In the genomic region with DNA sequence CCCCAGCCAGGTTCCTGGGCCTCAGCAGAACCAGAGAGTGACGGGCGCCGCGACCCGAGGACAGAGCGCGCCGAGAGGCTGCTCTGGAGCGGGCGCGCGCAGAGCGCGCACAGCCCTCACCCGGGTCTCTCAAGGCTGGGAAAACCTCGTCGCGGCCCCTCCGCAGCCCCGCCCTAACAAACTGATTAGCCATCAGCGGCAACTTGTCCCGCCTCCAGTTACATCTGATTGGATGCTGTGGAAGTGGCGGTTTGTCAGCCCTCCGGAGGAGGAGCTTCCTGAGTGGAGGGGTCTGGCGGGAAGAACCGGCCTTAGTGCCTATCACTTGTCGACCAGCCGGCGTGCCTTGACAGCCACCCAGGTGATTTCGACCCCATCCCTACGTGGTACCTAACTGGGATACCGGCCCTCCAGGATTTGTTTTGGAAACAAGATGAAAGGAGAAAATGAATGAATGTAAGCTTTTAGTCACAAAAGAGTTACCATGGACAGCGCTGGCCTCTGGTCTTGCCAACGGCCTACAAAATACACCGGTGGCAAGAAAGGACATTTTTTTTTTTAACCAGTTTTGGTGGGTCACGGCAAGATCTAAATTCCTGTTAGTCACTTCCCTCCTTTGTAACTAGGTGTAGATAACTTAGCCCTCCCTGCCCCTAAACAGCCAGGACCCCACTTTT, we compare ENCODE assay signal across 8 mouse cellular contexts. TPM values are rescaled to one million over a fixed set of nuclear protein-coding genes. Genes with fewer than 3 reads are reported as not detected.
DNase-seq lines count a peak whose midpoint lies in the region; ATAC-seq lines count a peak whose summit lies in the region.

A gene (minus strand): TSS at position 148 of the 677 bp plus-strand sequence.

- H3K4me3 ChIP-seq in heart, embryonic 14.5 days (ENCODE audit: control insufficient read depth in 1 of 2, insufficient read depth in 1 of 2, low read depth in 1 of 2, low read length in 2 of 2), result peak within 1 kb of the TSS; percentile 44 to 62
- H3K4me3 ChIP-seq in liver, embryonic 12.5 days, result peak within 1 kb of the TSS; percentile 70

- 3% methylated on average over 36 of the region's 36 CpGs for WGBS in heart, embryonic 14.5 days
- WGBS in liver, embryonic 12.5 days (ENCODE audit: insufficient replicate concordance), result 4% methylated on average over 36 of the region's 36 CpGs

- peaks cover 36% of the 10 kb centered on the region for H3K36me3 ChIP-seq in heart, embryonic 14.5 days (ENCODE audit: control insufficient read depth, insufficient read depth, low read length)
- H3K36me3 ChIP-seq in liver, embryonic 12.5 days, result peaks cover 55% of the 10 kb centered on the region
- H3K36me3 ChIP-seq in splenic B cell, adult 2 months (ENCODE audit: control insufficient read depth, insufficient read depth, low read length, poor library complexity, severe bottlenecking), result peaks cover 6% of the 10 kb centered on the region

- H3K4me2 ChIP-seq in heart, embryonic 14.5 days (ENCODE audit: low read length), result peak within 1 kb of the TSS; percentile 93
- H3K4me2 ChIP-seq in liver, embryonic 12.5 days, result peak within 1 kb of the TSS; percentile 96

- ATAC-seq in heart, embryonic 14.5 days (ENCODE audit: insufficient number of reproducible peaks, insufficient read depth, low FRiP score, low read depth), result peak; percentile 87
- ATAC-seq in liver, embryonic 12.5 days, result peak; percentile 93

- H3K4me1 ChIP-seq in heart, embryonic 14.5 days (ENCODE audit: control insufficient read depth in 2 of 2, insufficient read depth in 2 of 2, low read length in 2 of 2), result peaks cover 9 to 17% of the 10 kb centered on the region in 2 experiments
- H3K4me1 ChIP-seq in liver, embryonic 12.5 days, result peaks cover 29% of the 10 kb centered on the region

- H3K9ac ChIP-seq in heart, embryonic 14.5 days (ENCODE audit: low read length), result peak within 1 kb of the TSS; percentile 86
- H3K9ac ChIP-seq in liver, embryonic 12.5 days, result peak within 1 kb of the TSS; percentile 91

- no peaks in the 10 kb centered on the region for H3K9me3 ChIP-seq in heart, embryonic 14.5 days (ENCODE audit: control insufficient read depth, low read length)
- no peaks in the 10 kb centered on the region for H3K9me3 ChIP-seq in liver, embryonic 12.5 days (replicated peaks)

- no peaks in the 10 kb centered on the region for H3K27me3 ChIP-seq in heart, embryonic 14.5 days (ENCODE audit: control insufficient read depth, insufficient read depth, low read length)
- no peaks in the 10 kb centered on the region for H3K27me3 ChIP-seq in liver, embryonic 12.5 days (replicated peaks)
- H3K27me3 ChIP-seq in splenic B cell, adult 2 months (ENCODE audit: control insufficient read depth, insufficient read depth, low read length, poor library complexity, severe bottlenecking), result no peaks in the 10 kb centered on the region

- peak within 1 kb of the TSS in 1 of 2 experiments; percentile 60; a peak in 2 of 4 replicates for H3K27ac ChIP-seq in heart, embryonic 14.5 days (replicated peaks in 1 of 2; ENCODE audit: control insufficient read depth in 1 of 2, insufficient read depth in 1 of 2, low read depth in 2 of 2, low read length in 2 of 2)
- H3K27ac ChIP-seq in liver, embryonic 12.5 days, result peak within 1 kb of the TSS; percentile 86

- DNase-seq in CD8-positive naive resting alpha-beta T cell, adult 2 months (ENCODE audit: low read depth in 2 of 2, low spot score in 2 of 2), result peak; percentile 71 to 85
- DNase-seq in c-Kit-negative CD71-positive TER-119-positive erythroid progenitor cells, embryonic 14.5 days (ENCODE audit: low read depth, low spot score), result peak; percentile 88
- peak; percentile 75 for DNase-seq in fibroblast of lung, adult 2 months (ENCODE audit: low read depth)
- DNase-seq in kidney, postnatal 10 days, result peak; percentile 98
- DNase-seq in naive thymus-derived CD4-positive, alpha-beta T cell, adult 2 months (ENCODE audit: low read depth), result peak; percentile 93
- peak; percentile 92 for DNase-seq in splenic B cell, adult 2 months (ENCODE audit: low read depth, low spot score)

RNA-seq across cellular contexts. Expression of the gene that starts here (rescaled TPM):
- polyA plus RNA-seq in heart, embryonic 14.5 days (2014; fragmentation: Nextera tagmentation; extraction: Ambion mirVana), result 1.1 and 1.8 TPM in 2 replicates
- polyA plus RNA-seq in liver, embryonic 12.5 days (2016; fragmentation: Nextera tagmentation; extraction: Ambion mirVana), result 3.2 and 3.5 TPM in 2 replicates
